Mouse (Mus musculus): ENCODE data around the gene Slc15a3.

GRCm38 (mm10) chr19:10798576-10798975, 41.0 kb upstream of the Slc15a3 start:
- TF ChIP-seq CTCF (IDR thresholded peaks at IDR 0.05; ENCODE audit: low read depth, low read length), result no peak
- TF ChIP-seq GATA1 (IDR thresholded peaks at IDR 0.05; ENCODE audit: borderline replicate concordance, low read length), result no peak

All from G1E (cell line).